In the genomic region with DNA sequence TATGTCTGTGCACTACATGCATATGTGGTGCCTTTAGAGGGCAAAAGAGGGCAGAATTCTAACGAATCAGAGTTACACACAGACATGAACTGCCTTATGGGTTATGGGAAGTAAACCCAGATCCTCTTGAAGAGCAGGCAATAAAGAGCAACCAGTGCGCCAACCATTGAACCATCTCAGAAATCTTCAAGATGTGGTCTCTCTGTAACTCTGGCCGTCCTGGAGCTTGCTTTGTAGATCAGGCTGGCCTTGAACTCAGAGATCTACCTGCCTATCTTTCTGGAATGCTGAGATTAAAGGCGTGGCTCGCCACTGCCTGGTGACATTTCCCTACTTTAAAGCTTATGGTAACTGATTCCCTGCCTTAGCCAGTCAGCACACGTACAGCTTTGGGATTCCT, we compare ENCODE assay signal across 8 mouse cellular contexts. TPM values are rescaled to one million over a fixed set of nuclear protein-coding genes. Genes with fewer than 3 reads are reported as not detected.
DNase-seq lines count a peak whose midpoint lies in the region; ATAC-seq and TF ChIP-seq lines count a peak whose summit lies in the region.

No protein-coding gene starts in this region.

- H3K27me3 ChIP-seq in heart, embryonic 11.5 days (ENCODE audit: control insufficient read depth, insufficient read depth, low read length) = no peaks in the 10 kb centered on the region
- H3K27me3 ChIP-seq in MEL (ENCODE audit: control insufficient read depth in 1 of 2, insufficient read depth in 2 of 2, low read length in 2 of 2) = no peaks in the 10 kb centered on the region
- no peaks in the 10 kb centered on the region for H3K27me3 ChIP-seq in hindbrain, embryonic 12.5 days
- H3K27me3 ChIP-seq in midbrain, embryonic 15.5 days (replicated peaks) = no peaks in the 10 kb centered on the region

- intact Hi-C loops in heart, postnatal 14 days (cut with DNase I) = no loop called here

- peak in 1 of 3 experiments; percentile 14; a peak in 1 of 6 replicates for TF ChIP-seq CTCF in MEL (IDR thresholded peaks at IDR 0.05 in 2 of 3, conservative IDR thresholded peaks at IDR 0.05 in 1 of 3; ENCODE audit: control insufficient read depth in 1 of 3, insufficient read depth in 1 of 3, low read depth in 2 of 3, low read length in 3 of 3, poor library complexity in 1 of 3, severe bottlenecking in 1 of 3)

- no peak for ATAC-seq in heart, embryonic 11.5 days (replicated peaks; ENCODE audit: insufficient number of reproducible peaks, low FRiP score, low TSS enrichment)
- no peak for ATAC-seq in hindbrain, embryonic 12.5 days (ENCODE audit: low FRiP score)
- no peak for ATAC-seq in midbrain, embryonic 15.5 days (replicated peaks)

- no peak; a peak in 1 of 4 replicates for TF ChIP-seq POLR2A in MEL (IDR thresholded peaks at IDR 0.05; ENCODE audit: control insufficient read depth in 1 of 2, insufficient read depth in 1 of 2, low read depth in 1 of 2, low read length in 2 of 2, poor library complexity in 1 of 2)

- H3K4me2 ChIP-seq in heart, embryonic 11.5 days = peak overlapping the region; percentile 98
- H3K4me2 ChIP-seq in hindbrain, embryonic 12.5 days (replicated peaks) = peak overlapping the region; percentile 98
- peak overlapping the region; percentile 80 for H3K4me2 ChIP-seq in midbrain, embryonic 15.5 days

- DNase-seq in heart, postnatal 14 days = no peak
- DNase-seq in MEL (ENCODE audit: low read depth, low spot score) = peak; percentile 83
- no peak for DNase-seq in urinary bladder, postnatal 10 days (ENCODE audit: low spot score)
- no peak for DNase-seq in kidney, postnatal 10 days
- no peak for DNase-seq in cerebellum, adult 18-20 months

- H3K9me3 ChIP-seq in heart, embryonic 11.5 days (replicated peaks; ENCODE audit: control insufficient read depth, low read length) = no peaks in the 10 kb centered on the region
- H3K9me3 ChIP-seq in MEL (replicated peaks; ENCODE audit: insufficient read depth, low read length) = no peaks in the 10 kb centered on the region
- no peaks in the 10 kb centered on the region for H3K9me3 ChIP-seq in hindbrain, embryonic 12.5 days (replicated peaks)
- H3K9me3 ChIP-seq in midbrain, embryonic 15.5 days = no peaks in the 10 kb centered on the region

- peaks cover 39% of the 10 kb centered on the region for H3K79me2 ChIP-seq in MEL (ENCODE audit: control insufficient read depth, insufficient read depth, low read length, poor library complexity)

- H3K9ac ChIP-seq in heart, embryonic 11.5 days (ENCODE audit: low read depth, low read length) = no peak overlapping the region
- H3K9ac ChIP-seq in MEL (ENCODE audit: control insufficient read depth, low read depth, low read length, poor library complexity, severe bottlenecking) = peak overlapping the region; percentile 72
- no peak overlapping the region for H3K9ac ChIP-seq in hindbrain, embryonic 12.5 days
- no peak overlapping the region for H3K9ac ChIP-seq in midbrain, embryonic 15.5 days

- TF ChIP-seq EP300 in MEL (IDR thresholded peaks at IDR 0.05; ENCODE audit: low read depth in 1 of 2, low read length in 2 of 2) = no peak

- no peak for TF ChIP-seq RAD21 in MEL (IDR thresholded peaks at IDR 0.05; ENCODE audit: low read depth, low read length)

- peaks cover 14% of the 10 kb centered on the region for H3K4me1 ChIP-seq in heart, embryonic 11.5 days (ENCODE audit: control insufficient read depth, insufficient read depth, low read length)
- peaks cover 8 to 16% of the 10 kb centered on the region in 2 experiments for H3K4me1 ChIP-seq in MEL (ENCODE audit: control insufficient read depth in 1 of 2, insufficient read depth in 2 of 2, low read length in 2 of 2)
- peaks cover 19% of the 10 kb centered on the region for H3K4me1 ChIP-seq in hindbrain, embryonic 12.5 days
- peaks cover 23% of the 10 kb centered on the region for H3K4me1 ChIP-seq in midbrain, embryonic 15.5 days

- 29% methylated on average over 6 of the region's 6 CpGs for WGBS in heart, embryonic 11.5 days (ENCODE audit: insufficient replicate concordance)
- 26% methylated on average over 6 of the region's 6 CpGs for WGBS in hindbrain, embryonic 12.5 days
- 19% methylated on average over 6 of the region's 6 CpGs for WGBS in midbrain, embryonic 15.5 days

- H3K4me3 ChIP-seq in heart, embryonic 11.5 days (ENCODE audit: low read depth, low read length) = peak overlapping the region; percentile 97; the same call in 1 of the 2 replicates
- peak overlapping the region; percentile 63 to 87 for H3K4me3 ChIP-seq in MEL (ENCODE audit: control insufficient read depth in 1 of 2, insufficient read depth in 1 of 2, low read depth in 2 of 2, low read length in 2 of 2)
- H3K4me3 ChIP-seq in hindbrain, embryonic 12.5 days = peak overlapping the region; percentile 86; the same call in 1 of the 2 replicates
- H3K4me3 ChIP-seq in midbrain, embryonic 15.5 days = peak overlapping the region; percentile 81

- peaks cover 17% of the 10 kb centered on the region for H3K36me3 ChIP-seq in heart, embryonic 11.5 days (ENCODE audit: control insufficient read depth, insufficient read depth, low read length)
- H3K36me3 ChIP-seq in MEL (ENCODE audit: control insufficient read depth in 1 of 2, insufficient read depth in 2 of 2, low read length in 2 of 2) = peaks cover 17 to 26% of the 10 kb centered on the region in 2 experiments
- peaks cover 17% of the 10 kb centered on the region for H3K36me3 ChIP-seq in hindbrain, embryonic 12.5 days
- H3K36me3 ChIP-seq in midbrain, embryonic 15.5 days (replicated peaks) = peaks cover 9% of the 10 kb centered on the region; the same call in 1 of the 2 replicates

- no peak overlapping the region for H3K27ac ChIP-seq in heart, embryonic 11.5 days (ENCODE audit: low read depth, low read length)
- peak overlapping the region; percentile 71 for H3K27ac ChIP-seq in MEL (ENCODE audit: control insufficient read depth, low read depth, low read length)
- H3K27ac ChIP-seq in hindbrain, embryonic 12.5 days = no peak overlapping the region
- H3K27ac ChIP-seq in midbrain, embryonic 15.5 days = no peak overlapping the region

TF ChIP-seq in MEL, 35 proteins besides CTCF, POLR2A, EP300 and RAD21 (continues in another document):
- no peak for TF ChIP-seq GABPA (IDR thresholded peaks at IDR 0.05; ENCODE audit: low read depth, low read length)
- peak; percentile 41; the same call in 1 of the 2 replicates for TF ChIP-seq ZMIZ1 (IDR thresholded peaks at IDR 0.05; ENCODE audit: low read depth, low read length)
- no peak for TF ChIP-seq KAT2A (conservative IDR thresholded peaks at IDR 0.05; ENCODE audit: low read depth, low read length)
- peak; percentile 37; the same call in 1 of the 2 replicates for TF ChIP-seq ETS1 (IDR thresholded peaks at IDR 0.05; ENCODE audit: low read depth, low read length)
- peak; percentile 46; the same call in 1 of the 2 replicates for TF ChIP-seq RCOR1 (IDR thresholded peaks at IDR 0.05; ENCODE audit: low read depth, low read length)
- 0 out of 2 replicates have a peak, but pooled peaks have one; percentile 2 for TF ChIP-seq USF1 (IDR thresholded peaks at IDR 0.05; ENCODE audit: low read depth, low read length)
- peak; percentile 5; the same call in 1 of the 2 replicates for TF ChIP-seq ZNF384 (IDR thresholded peaks at IDR 0.05; ENCODE audit: low read depth, low read length)

RNA-seq across cellular contexts. Expression of a gene that starts 3.8 kb away (rescaled TPM):
- 117 and 133 TPM in 2 replicates for polyA plus RNA-seq in heart, embryonic 11.5 days (2014; fragmentation: Nextera tagmentation; extraction: Ambion mirVana)
- total RNA-seq in heart, postnatal 14 days (2021) = 100 to 1,000 TPM; 329 to 343 TPM
- 409 and 425 TPM in 2 replicates for total RNA-seq in MEL (2012; rRNA removed)
- 100 to 1,000 TPM; 327 to 436 TPM for polyA plus RNA-seq in MEL (2012; ENCODE audit: insufficient read depth in 1 of 2, insufficient read length in 2 of 2, low read depth in 1 of 2, low replicate concordance in 2 of 2, missing spikeins in 1 of 2)
- 197 and 200 TPM in 2 replicates for polyA plus RNA-seq in hindbrain, embryonic 12.5 days (2016; fragmentation: Nextera tagmentation; extraction: Ambion mirVana)
- polyA plus RNA-seq in midbrain, embryonic 15.5 days (2015; fragmentation: Nextera tagmentation; extraction: Ambion mirVana) = 146 and 148 TPM in 2 replicates

RNA-seq across cellular contexts. Expression of a gene that starts 20.4 kb away (rescaled TPM):
- 275 and 327 TPM in 2 replicates for polyA plus RNA-seq in heart, embryonic 11.5 days (2014; fragmentation: Nextera tagmentation; extraction: Ambion mirVana)
- 100 to 1,000 TPM; 191 to 193 TPM for total RNA-seq in heart, postnatal 14 days (2021)
- 262 and 323 TPM in 2 replicates for total RNA-seq in MEL (2012; rRNA removed)
- 100 to 1,000 TPM in 1 of 2 experiments, 10 to 100 TPM in 1; 81.9 to 432 TPM for polyA plus RNA-seq in MEL (2012; ENCODE audit: insufficient read depth in 1 of 2, insufficient read length in 2 of 2, low read depth in 1 of 2, low replicate concordance in 2 of 2, missing spikeins in 1 of 2)
- 397 and 411 TPM in 2 replicates for polyA plus RNA-seq in hindbrain, embryonic 12.5 days (2016; fragmentation: Nextera tagmentation; extraction: Ambion mirVana)
- polyA plus RNA-seq in midbrain, embryonic 15.5 days (2015; fragmentation: Nextera tagmentation; extraction: Ambion mirVana) = 355 and 359 TPM in 2 replicates

RNA-seq across cellular contexts. Expression of a gene that starts 21.2 kb away (rescaled TPM):
- 2.6 and 4.9 TPM in 2 replicates for polyA plus RNA-seq in heart, embryonic 11.5 days (2014; fragmentation: Nextera tagmentation; extraction: Ambion mirVana)
- 10 to 100 TPM; 26.6 to 29.8 TPM for total RNA-seq in heart, postnatal 14 days (2021)
- not detected in 2 replicates for total RNA-seq in MEL (2012; rRNA removed)
- polyA plus RNA-seq in MEL (2012; ENCODE audit: insufficient read depth in 1 of 2, insufficient read length in 2 of 2, low read depth in 1 of 2, low replicate concordance in 2 of 2, missing spikeins in 1 of 2) = not detected
- 19.4 and 19.8 TPM in 2 replicates for polyA plus RNA-seq in hindbrain, embryonic 12.5 days (2016; fragmentation: Nextera tagmentation; extraction: Ambion mirVana)
- 58.1 and 58.5 TPM in 2 replicates for polyA plus RNA-seq in midbrain, embryonic 15.5 days (2015; fragmentation: Nextera tagmentation; extraction: Ambion mirVana)

RNA-seq across cellular contexts. Expression of a gene that starts 42.3 kb away (rescaled TPM):
- 1.3 and 1.6 TPM in 2 replicates for polyA plus RNA-seq in heart, embryonic 11.5 days (2014; fragmentation: Nextera tagmentation; extraction: Ambion mirVana)
- under 1 TPM; 0.34 to 0.86 TPM for total RNA-seq in heart, postnatal 14 days (2021)
- total RNA-seq in MEL (2012; rRNA removed) = 4.9 and 5.0 TPM in 2 replicates
- 1 to 10 TPM in 1 of 2 experiments, not detected in 1; 7.4 TPM for polyA plus RNA-seq in MEL (2012; ENCODE audit: insufficient read depth in 1 of 2, insufficient read length in 2 of 2, low read depth in 1 of 2, low replicate concordance in 2 of 2, missing spikeins in 1 of 2)
- polyA plus RNA-seq in hindbrain, embryonic 12.5 days (2016; fragmentation: Nextera tagmentation; extraction: Ambion mirVana) = 7.7 and 10.2 TPM in 2 replicates
- polyA plus RNA-seq in midbrain, embryonic 15.5 days (2015; fragmentation: Nextera tagmentation; extraction: Ambion mirVana) = 17.1 and 19.9 TPM in 2 replicates

RNA-seq across cellular contexts. Expression of a gene that starts 45.6 kb away (rescaled TPM):
- polyA plus RNA-seq in heart, embryonic 11.5 days (2014; fragmentation: Nextera tagmentation; extraction: Ambion mirVana) = 65.0 and 65.9 TPM in 2 replicates
- 10 to 100 TPM; 10.2 TPM for total RNA-seq in heart, postnatal 14 days (2021)
- total RNA-seq in MEL (2012; rRNA removed) = 174 and 180 TPM in 2 replicates
- 10 to 100 TPM in 1 of 2 experiments, not detected in 1; 95.4 TPM for polyA plus RNA-seq in MEL (2012; ENCODE audit: insufficient read depth in 1 of 2, insufficient read length in 2 of 2, low read depth in 1 of 2, low replicate concordance in 2 of 2, missing spikeins in 1 of 2)
- polyA plus RNA-seq in hindbrain, embryonic 12.5 days (2016; fragmentation: Nextera tagmentation; extraction: Ambion mirVana) = 68.6 and 80.7 TPM in 2 replicates
- 82.3 and 90.6 TPM in 2 replicates for polyA plus RNA-seq in midbrain, embryonic 15.5 days (2015; fragmentation: Nextera tagmentation; extraction: Ambion mirVana)
